Mouse (Mus musculus): ENCODE measurements at regions not wholly inside any gene's neighbourhood (a gene's known extent, or its start where the extent isn't known, plus 50 kb on each side); places are given as distances from the start of the nearest gene placed in this dataset.

GRCm38 (mm10) chr13:63627184-63627893 lies 53.9 kb upstream of the Ptch1 start:
- no peak for DNase-seq

- no peak for DNase-seq
Measured at GRCm38 (mm10) chr13:63627894-63628287, 54.5 kb upstream of the Ptch1 start.

GRCm38 (mm10) chr13:63631771-63632347 lies 58.5 kb upstream of the Ptch1 start:
- DNase-seq: peak; percentile 20 to 22

- no peak for DNase-seq
Measured at GRCm38 (mm10) chr13:63634294-63634693, 60.9 kb upstream of the Ptch1 start.

GRCm38 (mm10) chr13:63641649-63642226 lies 68.3 kb upstream of the Ptch1 start:
- DNase-seq: no peak

- DNase-seq: peak; percentile 94
Measured at GRCm38 (mm10) chr13:63642617-63643016, 69.2 kb upstream of the Ptch1 start.

- peak; percentile 14 to 68 for DNase-seq
Measured at GRCm38 (mm10) chr13:63643394-63643793, 70.0 kb upstream of the Ptch1 start.

- no peak for DNase-seq
Measured at GRCm38 (mm10) chr13:63644308-63644707, 70.9 kb upstream of the Ptch1 start.

GRCm38 (mm10) chr13:63649058-63649647 lies 75.8 kb upstream of the Ptch1 start:
- no peak for DNase-seq

- DNase-seq: no peak
Measured at GRCm38 (mm10) chr13:63654514-63654913, 81.1 kb upstream of the Ptch1 start.

GRCm38 (mm10) chr13:63657115-63657514 lies 83.7 kb upstream of the Ptch1 start:
- DNase-seq: no peak

GRCm38 (mm10) chr13:63659412-63659811 lies 86.0 kb upstream of the Ptch1 start:
- no peak for DNase-seq

- no peak for DNase-seq
Measured at GRCm38 (mm10) chr13:63660431-63660830, 87.0 kb upstream of the Ptch1 start.

- no peak for DNase-seq
Measured at GRCm38 (mm10) chr13:63668576-63668975, 95.2 kb upstream of the Ptch1 start.

- DNase-seq: peak; percentile 30 to 70
Measured at GRCm38 (mm10) chr13:63669031-63669430, 95.6 kb upstream of the Ptch1 start.

GRCm38 (mm10) chr13:63672425-63672824 lies 99.0 kb upstream of the Ptch1 start:
- no peak for DNase-seq

- DNase-seq: no peak
Measured at GRCm38 (mm10) chr13:63677696-63678095, 104.3 kb upstream of the Ptch1 start.

GRCm38 (mm10) chr13:63678265-63679260 lies 105.2 kb upstream of the Ptch1 start:
- DNase-seq: no peak

GRCm38 (mm10) chr13:63682341-63682740 lies 108.9 kb upstream of the Ptch1 start:
- DNase-seq: no peak

GRCm38 (mm10) chr13:63691974-63692373 lies 118.6 kb upstream of the Ptch1 start:
- no peak for DNase-seq

GRCm38 (mm10) chr13:63693636-63694035 lies 120.2 kb upstream of the Ptch1 start:
- no peak for DNase-seq

GRCm38 (mm10) chr13:63696399-63696798 lies 118.6 kb upstream of the Ercc6l2 start:
- DNase-seq: peak; percentile 59 to 60

- DNase-seq: peak; percentile 70 to 77
Measured at GRCm38 (mm10) chr13:63699624-63700023, 115.4 kb upstream of the Ercc6l2 start.

Measured in kidney, postnatal 36 days (tissue).